9 mouse cellular contexts compared by ENCODE assay signal in genomic region chr5:88930129-88930528, GRCm38 (mm10). TPM values are rescaled to one million over a fixed set of nuclear protein-coding genes. Genes with fewer than 3 reads are reported as not detected.
DNase-seq lines count a peak whose midpoint lies in the region; ATAC-seq lines count a peak whose summit lies in the region.
"Had no signal": no experiment of that assay in that cellular context is flagged by ENCODE, and none has a peak within 500 bp of the region (broad histone marks: within the 10 kb centered on the region; RNA-seq: fewer than 3 reads in every experiment).

No protein-coding gene starts in this region.

- intact Hi-C loops in heart, postnatal 14 days (cut with DNase I): loop anchor here (10.0 kb wide), 1 partner anchor 105 kb away; no protein-coding TSS in a partner anchor

- peak overlapping the region; percentile 84 for H3K27ac ChIP-seq in heart, embryonic 11.5 days (ENCODE audit: low read depth, low read length)
- peak overlapping the region; percentile 84 for H3K27ac ChIP-seq in lung, embryonic 16.5 days (ENCODE audit: low read length)
- no peak overlapping the region for H3K27ac ChIP-seq in hindbrain, embryonic 13.5 days
- H3K27ac ChIP-seq in neural tube, embryonic 15.5 days (replicated peaks): peak overlapping the region; percentile 67

- WGBS in heart, embryonic 11.5 days (ENCODE audit: insufficient replicate concordance): 49% methylated on average over 5 of the region's 5 CpGs
- WGBS in lung, embryonic 16.5 days: 46% methylated on average over 5 of the region's 5 CpGs
- WGBS in hindbrain, embryonic 13.5 days: 74% methylated on average over 5 of the region's 5 CpGs
- 71% methylated on average over 5 of the region's 5 CpGs for WGBS in neural tube, embryonic 15.5 days

- peak; percentile 46; the same call in 1 of the 2 replicates for ATAC-seq in heart, embryonic 11.5 days (replicated peaks; ENCODE audit: insufficient number of reproducible peaks, low FRiP score, low TSS enrichment)
- peak; percentile 22 for ATAC-seq in lung, embryonic 16.5 days (ENCODE audit: low read depth)
- ATAC-seq in hindbrain, embryonic 13.5 days (ENCODE audit: low FRiP score): peak; percentile 58; the same call in 1 of the 2 replicates
- no peak for ATAC-seq in neural tube, embryonic 15.5 days (ENCODE audit: low FRiP score)

- H3K4me1 ChIP-seq in heart, embryonic 11.5 days (ENCODE audit: control insufficient read depth, insufficient read depth, low read length): peaks cover 36% of the 10 kb centered on the region
- peaks cover 47% of the 10 kb centered on the region for H3K4me1 ChIP-seq in lung, embryonic 16.5 days (replicated peaks; ENCODE audit: control insufficient read depth, insufficient read depth, low read length)
- peaks cover 26% of the 10 kb centered on the region for H3K4me1 ChIP-seq in hindbrain, embryonic 13.5 days (replicated peaks)
- H3K4me1 ChIP-seq in neural tube, embryonic 15.5 days: peaks cover 32% of the 10 kb centered on the region

- H3K36me3 ChIP-seq in heart, embryonic 11.5 days (ENCODE audit: control insufficient read depth, insufficient read depth, low read length): no peaks in the 10 kb centered on the region
- H3K36me3 ChIP-seq in lung, embryonic 16.5 days (ENCODE audit: control insufficient read depth, insufficient read depth, low read length): no peaks in the 10 kb centered on the region
- H3K36me3 ChIP-seq in hindbrain, embryonic 13.5 days: no peaks in the 10 kb centered on the region
- no peaks in the 10 kb centered on the region for H3K36me3 ChIP-seq in neural tube, embryonic 15.5 days

- no peak overlapping the region for H3K4me3 ChIP-seq in heart, embryonic 11.5 days (ENCODE audit: low read depth, low read length)
- H3K4me3 ChIP-seq in lung, embryonic 16.5 days (ENCODE audit: low read length): no peak overlapping the region
- H3K4me3 ChIP-seq in hindbrain, embryonic 13.5 days: no peak overlapping the region
- no peak overlapping the region for H3K4me3 ChIP-seq in neural tube, embryonic 15.5 days (replicated peaks)

- no peak for DNase-seq in heart, postnatal 14 days
- DNase-seq in lung, postnatal 4 days: no peak
- DNase-seq in thymus, postnatal 4 days: no peak
- DNase-seq in spleen, postnatal 4 days (ENCODE audit: low spot score in 2 of 2): no peak

- peak overlapping the region; percentile 50; the same call in 1 of the 2 replicates for H3K9ac ChIP-seq in heart, embryonic 11.5 days (ENCODE audit: low read depth, low read length)
- H3K9ac ChIP-seq in lung, embryonic 16.5 days (ENCODE audit: low read length): no peak overlapping the region
- H3K9ac ChIP-seq in hindbrain, embryonic 13.5 days: no peak overlapping the region
- H3K9ac ChIP-seq in neural tube, embryonic 15.5 days (replicated peaks): no peak overlapping the region

- no peaks in the 10 kb centered on the region for H3K27me3 ChIP-seq in heart, embryonic 11.5 days (ENCODE audit: control insufficient read depth, insufficient read depth, low read length)
- no peaks in the 10 kb centered on the region for H3K27me3 ChIP-seq in lung, embryonic 16.5 days (ENCODE audit: control insufficient read depth, insufficient read depth, low read depth, low read length)
- H3K27me3 ChIP-seq in hindbrain, embryonic 13.5 days: no peaks in the 10 kb centered on the region
- H3K27me3 ChIP-seq in neural tube, embryonic 15.5 days (replicated peaks): no peaks in the 10 kb centered on the region

- H3K9me3 ChIP-seq in heart, embryonic 11.5 days (replicated peaks; ENCODE audit: control insufficient read depth, low read length): no peaks in the 10 kb centered on the region
- H3K9me3 ChIP-seq in lung, embryonic 16.5 days (ENCODE audit: control insufficient read depth, low read length): no peaks in the 10 kb centered on the region
- H3K9me3 ChIP-seq in hindbrain, embryonic 13.5 days: no peaks in the 10 kb centered on the region
- no peaks in the 10 kb centered on the region for H3K9me3 ChIP-seq in neural tube, embryonic 15.5 days (replicated peaks)

- peak overlapping the region; percentile 44 for H3K4me2 ChIP-seq in heart, embryonic 11.5 days
- peak overlapping the region; percentile 43; the same call in 1 of the 2 replicates for H3K4me2 ChIP-seq in lung, embryonic 16.5 days (ENCODE audit: low read depth, low read length)
- no peak overlapping the region for H3K4me2 ChIP-seq in hindbrain, embryonic 13.5 days
- H3K4me2 ChIP-seq in neural tube, embryonic 15.5 days: peak overlapping the region; percentile 48

RNA-seq across cellular contexts. Expression of gene Slc4a4, which starts 43.5 kb away (rescaled TPM):
- 2.9 and 3.4 TPM in 2 replicates for polyA plus RNA-seq in heart, embryonic 11.5 days (2014; fragmentation: Nextera tagmentation; extraction: Ambion mirVana)
- 10 to 100 TPM; 16.6 to 22.0 TPM for total RNA-seq in heart, postnatal 14 days (2021)
- polyA plus RNA-seq in lung, embryonic 16.5 days (2015; fragmentation: Nextera tagmentation; extraction: Ambion mirVana): 2.4 and 2.8 TPM in 2 replicates
- polyA plus RNA-seq in hindbrain, embryonic 13.5 days (2015; fragmentation: Nextera tagmentation; extraction: Ambion mirVana): 3.1 and 3.3 TPM in 2 replicates
- 12.2 and 13.4 TPM in 2 replicates for polyA plus RNA-seq in neural tube, embryonic 15.5 days (2015; fragmentation: Nextera tagmentation; extraction: Ambion mirVana)
- total RNA-seq: megakaryocyte progenitor cell, adult 5-6 weeks had no signal
